Mouse (Mus musculus): ENCODE results near the gene Rfc5. TPM values are rescaled to one million over a fixed set of nuclear protein-coding genes. Genes with fewer than 3 reads are reported as not detected.

Gene Rfc5
- polyA plus RNA-seq, 1 experiment from 2014 or later = 130 TPM

DNA sequence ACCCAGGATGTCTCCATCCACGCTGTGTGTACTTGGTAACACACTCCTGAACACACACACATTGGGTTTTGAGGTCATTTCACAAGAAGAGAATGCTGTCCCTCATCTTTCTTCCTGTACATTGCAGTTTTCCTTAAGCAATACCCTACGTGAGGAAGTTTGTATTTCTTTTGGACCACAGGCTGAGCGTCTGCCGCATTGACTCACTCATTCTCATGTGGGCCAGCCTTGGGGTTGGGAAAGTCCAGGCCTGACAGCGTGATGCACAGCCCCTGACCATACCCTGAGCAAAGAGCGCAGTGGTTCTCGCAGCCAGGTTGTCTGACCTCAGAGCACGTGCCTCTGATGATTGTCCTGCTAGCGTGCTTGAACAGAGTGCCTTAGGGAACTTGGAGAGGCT is 15.4 kb downstream of the Rfc5 start:
- 71% methylated on average over 9 of the region's 9 CpGs for WGBS
- Histone ChIP-seq H3K36me3 (peaks cover 77% of the 10 kb centered on the region), H3K27ac (peak overlapping the region; percentile 55; the same call in 1 of the 2 replicates), H3K27me3 (no peaks in the 10 kb centered on the region), H3K4me1 (no peaks in the 10 kb centered on the region), H3K4me3 (no peak overlapping the region), H3K9ac (no peak overlapping the region), H3K9me3 (no peaks in the 10 kb centered on the region), H3K4me2 (no peak overlapping the region)
- ATAC-seq (ENCODE audit: borderline replicate concordance, extremely low read depth, low FRiP score, low TSS enrichment) = no peak

DNA sequence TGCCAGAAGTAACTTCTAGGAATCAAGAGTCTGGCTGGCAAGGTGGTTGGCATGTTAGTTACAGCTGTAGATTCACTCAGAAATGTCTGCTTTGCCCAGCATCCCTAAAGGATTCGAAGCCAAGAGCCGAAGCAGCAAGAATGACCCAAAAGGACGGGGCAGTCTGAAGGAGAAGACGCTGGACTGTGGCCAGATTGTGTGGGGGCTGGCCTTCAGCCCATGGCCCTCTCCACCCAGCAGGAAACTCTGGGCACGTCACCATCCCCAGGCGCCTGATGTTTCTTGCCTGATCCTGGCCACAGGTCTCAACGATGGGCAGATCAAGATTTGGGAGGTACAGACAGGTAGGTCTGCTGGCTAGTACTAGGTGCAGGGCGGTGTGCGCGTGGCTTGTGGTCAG is 18.3 kb downstream of the Rfc5 start:
- 73% methylated on average over 10 of the region's 10 CpGs for WGBS
- no peaks in the 10 kb centered on the region for H3K9me3 ChIP-seq
- no peak overlapping the region for H3K9ac ChIP-seq
- no peaks in the 10 kb centered on the region for H3K27me3 ChIP-seq
- H3K4me3 ChIP-seq = no peak overlapping the region
- no peak overlapping the region for H3K4me2 ChIP-seq
- peaks cover 79% of the 10 kb centered on the region for H3K36me3 ChIP-seq
- no peaks in the 10 kb centered on the region for H3K4me1 ChIP-seq
- H3K27ac ChIP-seq = no peak overlapping the region
- no peak for ATAC-seq (ENCODE audit: borderline replicate concordance, extremely low read depth, low FRiP score, low TSS enrichment)

DNA sequence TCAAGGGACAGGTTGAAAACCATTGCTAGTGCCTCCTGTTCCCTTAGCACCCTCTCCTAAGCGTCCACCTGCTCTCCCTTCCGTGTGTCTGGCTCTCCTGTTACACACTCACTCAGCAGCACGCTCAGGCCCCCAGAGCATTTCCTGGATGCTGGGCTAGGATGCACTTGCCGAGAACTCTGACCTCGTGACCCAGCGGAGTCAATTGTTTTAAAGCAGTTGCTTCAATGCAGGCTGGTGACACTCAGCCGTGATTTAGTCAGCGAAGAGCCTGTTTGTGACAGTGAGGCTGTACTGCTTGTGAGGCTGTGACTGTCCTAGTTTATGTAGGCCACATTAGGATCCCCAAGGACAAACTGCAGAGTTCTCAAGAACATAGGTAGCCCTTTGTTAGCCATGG is 21.6 kb downstream of the Rfc5 start:
- 36% methylated on average over 8 of the region's 8 CpGs for WGBS
- H3K36me3 ChIP-seq = peaks cover 74% of the 10 kb centered on the region

DNA sequence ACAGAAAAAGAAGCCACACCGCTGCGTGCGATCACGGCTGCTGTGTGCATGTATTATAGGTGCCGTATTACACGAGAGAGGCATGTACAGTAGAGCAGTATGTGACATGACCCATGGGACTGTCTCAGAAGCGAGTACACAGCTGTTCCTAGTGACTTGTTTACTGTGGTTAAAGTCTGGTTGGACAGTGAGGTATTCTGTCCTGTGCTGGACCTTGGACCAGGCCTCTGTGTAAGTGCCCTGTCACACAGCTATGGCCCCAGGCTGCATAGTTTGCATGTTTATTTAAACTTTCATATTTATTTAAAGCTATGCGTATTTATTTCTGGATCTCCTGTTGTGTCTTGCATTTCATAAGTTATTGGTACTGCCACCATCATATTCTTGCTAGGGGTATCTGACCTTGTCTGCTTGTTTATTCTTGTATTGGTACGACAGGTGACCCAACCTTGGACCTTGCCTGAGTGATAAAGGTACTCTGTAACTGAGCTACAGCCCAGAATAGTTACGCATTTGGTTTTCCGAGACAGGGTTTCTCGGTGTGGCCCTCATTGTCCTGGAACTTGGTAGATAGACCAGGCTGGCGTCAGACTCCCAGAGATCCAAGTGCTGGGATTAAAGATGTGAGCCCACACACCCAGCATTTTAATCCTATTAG is 22.8 kb downstream of the Rfc5 start:
- H3K9ac ChIP-seq = no peak overlapping the region
- 85% methylated on average over 13 of the region's 13 CpGs for WGBS
- H3K27me3 ChIP-seq = no peaks in the 10 kb centered on the region
- H3K27ac ChIP-seq = no peak overlapping the region
- peaks cover 27% of the 10 kb centered on the region for H3K4me1 ChIP-seq
- no peak for ATAC-seq (ENCODE audit: borderline replicate concordance, extremely low read depth, low FRiP score, low TSS enrichment)
- peaks cover 63% of the 10 kb centered on the region for H3K36me3 ChIP-seq
- H3K4me3 ChIP-seq = no peak overlapping the region
- H3K4me2 ChIP-seq = no peak overlapping the region
- H3K9me3 ChIP-seq = no peaks in the 10 kb centered on the region

More for the DNA sequence above, 21.6 kb downstream of the Rfc5 start:
- Histone ChIP-seq H3K27ac (no peak overlapping the region), H3K27me3 (no peaks in the 10 kb centered on the region), H3K4me2 (no peak overlapping the region), H3K4me1 (peaks cover 17% of the 10 kb centered on the region), H3K4me3 (no peak overlapping the region), H3K9ac (no peak overlapping the region), H3K9me3 (no peaks in the 10 kb centered on the region)
- ATAC-seq (ENCODE audit: borderline replicate concordance, extremely low read depth, low FRiP score, low TSS enrichment) = no peak

DNA sequence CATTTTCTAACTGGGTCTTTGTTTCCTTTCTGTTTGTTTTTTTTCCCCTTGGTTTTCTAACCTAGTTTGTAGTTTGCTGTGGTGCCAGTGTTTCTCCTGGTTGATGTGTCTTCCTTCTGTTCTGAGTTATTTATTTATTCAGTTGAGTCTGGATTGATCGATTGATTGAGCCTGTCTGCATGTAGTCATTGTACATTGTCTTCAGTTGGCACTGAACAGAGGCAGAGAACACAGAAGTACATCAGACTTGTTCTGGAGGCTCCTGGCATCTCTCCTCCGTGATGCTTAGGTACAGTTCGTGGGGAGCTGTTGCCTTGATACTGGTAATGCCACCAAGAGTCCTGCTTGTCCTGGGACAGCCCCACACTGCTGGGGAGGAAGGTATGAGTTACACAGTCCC is 24.0 kb downstream of the Rfc5 start:
- no peak overlapping the region for H3K9ac ChIP-seq
- 80% methylated on average over 3 of the region's 3 CpGs for WGBS
- H3K27me3 ChIP-seq = no peaks in the 10 kb centered on the region
- no peak overlapping the region for H3K4me2 ChIP-seq
- peaks cover 39% of the 10 kb centered on the region for H3K4me1 ChIP-seq
- ATAC-seq (ENCODE audit: borderline replicate concordance, extremely low read depth, low FRiP score, low TSS enrichment) = no peak
- peaks cover 51% of the 10 kb centered on the region for H3K36me3 ChIP-seq
- no peaks in the 10 kb centered on the region for H3K9me3 ChIP-seq
- H3K27ac ChIP-seq = no peak overlapping the region
- no peak overlapping the region for H3K4me3 ChIP-seq

DNA sequence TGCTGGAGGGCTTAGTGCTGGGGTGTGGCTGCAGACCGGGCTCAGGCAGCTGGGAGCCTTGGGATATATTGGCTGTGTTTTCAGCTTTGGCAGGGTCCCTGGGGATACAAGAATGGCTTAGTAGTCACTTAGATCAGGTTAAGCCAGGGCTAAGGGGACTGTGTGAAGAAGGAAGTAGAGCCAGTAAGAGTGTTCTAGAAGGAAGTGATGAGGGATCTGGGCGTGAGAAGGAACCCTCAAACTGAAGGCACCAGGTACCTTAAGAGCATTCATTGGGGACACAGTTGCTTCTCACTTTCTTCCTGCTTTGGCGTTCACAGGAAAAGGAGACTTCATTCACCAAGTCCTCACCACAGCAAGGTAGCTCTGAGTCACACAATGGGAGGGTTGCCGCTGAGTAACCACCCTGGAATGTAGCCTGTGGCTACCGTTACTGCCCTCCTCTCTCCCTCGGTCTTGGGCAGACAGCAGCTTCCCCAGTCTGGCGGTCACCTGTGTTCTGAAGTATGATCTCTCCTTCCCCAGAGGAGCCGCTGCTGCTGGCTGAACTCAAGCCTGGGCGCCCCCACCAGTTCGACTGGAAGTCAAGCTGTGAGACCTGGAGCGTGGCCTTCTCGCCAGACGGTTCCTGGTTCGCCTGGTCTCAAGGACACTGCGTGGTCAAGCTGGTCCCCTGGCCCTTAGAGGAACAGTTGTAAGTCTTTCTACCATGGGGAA is 25.6 kb downstream of the Rfc5 start:
- Histone ChIP-seq H3K4me1 (peaks cover 55% of the 10 kb centered on the region), H3K4me2 (no peak overlapping the region), H3K9me3 (no peaks in the 10 kb centered on the region), H3K27me3 (no peaks in the 10 kb centered on the region), H3K36me3 (peaks cover 35% of the 10 kb centered on the region), H3K27ac (peak overlapping the region; percentile 55), H3K9ac (no peak overlapping the region), H3K4me3 (no peak overlapping the region)
- WGBS = 49% methylated on average over 15 of the region's 15 CpGs
- ATAC-seq (ENCODE audit: borderline replicate concordance, extremely low read depth, low FRiP score, low TSS enrichment) = peak; percentile 41

DNA sequence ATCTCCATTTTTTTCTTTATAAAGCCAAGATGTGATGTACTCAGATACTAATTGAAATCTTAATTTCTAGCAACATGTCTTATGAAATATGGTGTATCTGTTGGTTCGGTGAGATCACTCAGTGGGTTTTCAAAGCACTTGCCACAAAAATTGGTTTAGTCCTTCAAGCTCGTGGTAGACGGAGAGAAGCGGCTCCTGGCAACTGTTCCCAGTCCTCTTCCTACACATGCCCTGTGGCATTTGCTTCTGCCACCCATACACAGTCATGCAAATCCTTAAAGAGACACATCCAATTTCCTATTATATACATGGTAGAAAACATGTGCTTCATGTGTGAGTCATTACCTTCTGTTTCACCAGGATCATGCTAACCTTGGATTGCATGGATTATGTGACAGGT is 27.3 kb downstream of the Rfc5 start:
- no peak overlapping the region for H3K4me2 ChIP-seq
- peaks cover 22% of the 10 kb centered on the region for H3K36me3 ChIP-seq
- no peak overlapping the region for H3K27ac ChIP-seq
- no peaks in the 10 kb centered on the region for H3K27me3 ChIP-seq
- no peak overlapping the region for H3K9ac ChIP-seq
- ATAC-seq (ENCODE audit: borderline replicate concordance, extremely low read depth, low FRiP score, low TSS enrichment) = no peak
- H3K4me1 ChIP-seq = peaks cover 57% of the 10 kb centered on the region
- 88% methylated on average over 4 of the region's 4 CpGs for WGBS
- no peaks in the 10 kb centered on the region for H3K9me3 ChIP-seq
- no peak overlapping the region for H3K4me3 ChIP-seq

DNA sequence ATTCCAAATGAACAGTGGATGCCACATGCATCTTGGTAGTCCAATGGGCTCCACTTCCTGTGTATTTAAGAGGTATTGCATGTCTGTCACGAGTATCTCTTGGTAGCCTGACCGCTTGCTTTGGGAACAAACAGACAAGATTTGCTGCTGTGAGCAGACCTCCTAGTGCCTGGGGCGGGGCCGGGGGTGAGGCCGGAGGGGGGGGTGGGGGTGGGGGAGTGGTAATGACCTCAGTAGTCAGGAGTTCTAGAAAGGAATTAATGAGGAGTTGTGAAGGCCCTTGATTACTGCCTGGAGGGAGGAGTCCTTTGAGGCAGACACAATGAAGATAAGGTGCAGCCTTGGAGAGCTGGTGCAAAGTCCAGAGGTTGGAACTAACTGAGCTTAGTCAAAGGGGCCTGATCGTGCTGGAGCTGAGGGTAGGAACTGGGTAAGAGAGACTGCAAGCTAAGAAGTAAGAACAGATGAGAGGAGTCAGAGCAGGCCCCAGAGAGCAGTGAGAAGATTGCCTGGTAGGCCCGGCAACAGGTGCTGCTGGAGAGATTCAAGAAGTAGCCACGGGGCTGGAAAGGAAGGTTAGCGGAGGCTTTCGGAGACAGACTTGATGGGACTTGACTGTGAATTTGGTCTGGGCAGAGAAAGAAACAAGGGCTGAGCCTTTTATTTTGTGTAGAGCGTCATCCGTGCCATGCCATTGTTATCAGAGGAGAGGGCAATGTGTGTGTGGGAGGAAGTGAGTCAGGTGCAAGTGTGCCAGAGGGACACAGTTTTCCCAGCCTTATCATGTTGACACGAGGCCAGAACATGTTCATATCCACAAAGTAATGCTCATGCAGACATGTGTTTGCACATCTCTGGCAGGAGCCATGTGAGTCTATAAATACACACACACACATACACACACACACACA is 28.0 kb downstream of the Rfc5 start:
- Histone ChIP-seq H3K9me3 (no peaks in the 10 kb centered on the region), H3K4me1 (peaks cover 63% of the 10 kb centered on the region), H3K4me2 (peak overlapping the region; percentile 26), H3K27ac (peak overlapping the region; percentile 78), H3K36me3 (peaks cover 22% of the 10 kb centered on the region), H3K27me3 (no peaks in the 10 kb centered on the region), H3K9ac (no peak overlapping the region), H3K4me3 (no peak overlapping the region)
- WGBS = 30% methylated on average over 13 of the region's 13 CpGs
- no peak for ATAC-seq (ENCODE audit: borderline replicate concordance, extremely low read depth, low FRiP score, low TSS enrichment)

DNA sequence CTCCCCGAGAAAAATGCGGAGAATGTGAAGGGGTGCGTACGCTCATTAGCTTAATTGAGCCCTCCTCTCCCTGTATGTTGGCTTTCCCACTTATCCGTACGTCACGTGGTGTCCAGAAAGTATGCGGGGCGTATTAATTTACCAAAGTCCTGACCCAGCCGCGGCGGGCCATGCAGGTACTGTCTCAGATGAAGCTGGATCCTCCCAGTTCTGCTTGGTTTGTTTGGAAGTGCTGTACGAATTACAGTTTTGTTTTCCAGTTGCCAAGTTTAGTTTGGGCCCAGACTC is 28.7 kb downstream of the Rfc5 start:
- Histone ChIP-seq H3K4me2 (peak overlapping the region; percentile 26; the same call in 1 of the 2 replicates), H3K36me3 (peaks cover 15% of the 10 kb centered on the region), H3K27me3 (no peaks in the 10 kb centered on the region), H3K9ac (no peak overlapping the region), H3K9me3 (no peaks in the 10 kb centered on the region), H3K4me1 (peaks cover 71% of the 10 kb centered on the region), H3K4me3 (no peak overlapping the region), H3K27ac (peak overlapping the region; percentile 78)
- ATAC-seq (ENCODE audit: borderline replicate concordance, extremely low read depth, low FRiP score, low TSS enrichment) = no peak
- WGBS = 48% methylated on average over 13 of the region's 13 CpGs

DNA sequence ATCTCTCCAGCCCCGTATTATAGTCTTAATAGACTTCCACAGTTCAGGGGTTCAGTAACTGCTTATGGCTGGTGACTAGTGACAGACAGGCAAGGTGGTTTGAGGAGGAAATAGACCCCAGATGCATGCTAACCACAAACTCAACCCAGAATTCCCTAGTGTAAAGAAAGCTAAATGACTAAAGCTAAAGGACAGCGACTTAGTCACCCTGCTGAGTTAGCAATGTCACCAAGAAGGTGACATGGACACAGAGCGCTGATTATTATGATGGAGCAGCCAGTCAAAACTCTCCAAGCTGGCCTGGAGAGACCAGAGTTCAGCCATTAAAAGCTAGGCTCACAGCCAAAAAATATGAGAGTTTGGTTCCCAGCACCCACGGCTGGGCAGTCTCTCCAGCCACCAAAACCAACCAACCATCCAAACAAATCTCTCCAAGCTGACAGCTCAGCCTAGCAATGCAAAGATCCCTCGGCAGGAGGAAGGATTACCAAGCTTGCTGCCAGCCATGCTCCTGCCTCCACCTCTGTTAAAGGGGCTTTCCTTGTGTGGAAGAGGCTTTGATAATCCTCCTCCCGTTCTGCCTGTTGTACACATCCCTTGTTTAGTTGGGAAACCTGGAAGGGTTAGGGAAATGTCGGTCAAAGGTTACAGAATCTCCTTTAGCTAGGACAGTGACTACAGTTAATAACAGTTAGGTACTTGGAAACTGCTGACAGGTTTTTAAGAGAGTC is 29.2 kb downstream of the Rfc5 start:
- Histone ChIP-seq H3K4me2 (peak overlapping the region; percentile 26; the same call in 1 of the 2 replicates), H3K4me3 (no peak overlapping the region), H3K4me1 (peaks cover 74% of the 10 kb centered on the region), H3K9me3 (no peaks in the 10 kb centered on the region), H3K27ac (peak overlapping the region; percentile 78), H3K9ac (no peak overlapping the region), H3K36me3 (peaks cover 11% of the 10 kb centered on the region; the same call in 1 of the 2 replicates), H3K27me3 (no peaks in the 10 kb centered on the region)
- 34% methylated on average over 7 of the region's 7 CpGs for WGBS
- no peak for ATAC-seq (ENCODE audit: borderline replicate concordance, extremely low read depth, low FRiP score, low TSS enrichment)

DNA sequence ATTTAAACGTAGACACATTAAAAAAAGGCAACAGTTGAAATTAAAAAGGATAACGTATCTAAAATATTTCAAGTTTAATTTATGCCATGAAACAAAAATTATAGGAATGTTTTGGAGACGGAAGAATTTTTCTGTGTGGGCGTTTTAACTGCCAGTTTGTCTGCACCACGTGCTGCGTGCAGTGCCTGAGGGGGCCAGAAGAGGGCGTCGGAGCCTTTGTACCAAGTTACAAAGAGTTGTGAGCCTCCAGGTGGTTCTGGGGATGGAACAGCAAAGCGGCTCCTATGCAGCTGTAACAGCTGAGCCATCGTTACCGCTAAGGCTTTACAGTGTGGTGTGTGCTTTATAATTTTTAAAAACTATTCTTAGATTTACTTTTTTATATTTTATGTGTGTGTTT is 30.1 kb downstream of the Rfc5 start:
- no peak for ATAC-seq (ENCODE audit: borderline replicate concordance, extremely low read depth, low FRiP score, low TSS enrichment)
- no peak overlapping the region for H3K27ac ChIP-seq
- peaks cover 3% of the 10 kb centered on the region; the same call in 1 of the 2 replicates for H3K36me3 ChIP-seq
- 43% methylated on average over 11 of the region's 11 CpGs for WGBS
- peaks cover 74% of the 10 kb centered on the region for H3K4me1 ChIP-seq
- no peaks in the 10 kb centered on the region for H3K27me3 ChIP-seq
- peak overlapping the region; percentile 86 for H3K4me2 ChIP-seq
- H3K4me3 ChIP-seq = peak overlapping the region; percentile 98; the same call in 1 of the 2 replicates
- H3K9me3 ChIP-seq = no peaks in the 10 kb centered on the region
- H3K9ac ChIP-seq = no peak overlapping the region

Measured in lung, embryonic 15.5 days (tissue).